8 mouse cellular contexts compared by ENCODE assay signal in genomic region chr17:35896781-35897643, GRCm38 (mm10). TPM values are rescaled to one million over a fixed set of nuclear protein-coding genes. Genes with fewer than 3 reads are reported as not detected.
DNase-seq lines count a peak whose midpoint lies in the region.

2310061I04Rik (minus strand) TSS chr17:35897431.

- intact Hi-C loops in gastrocnemius, postnatal 14 days (cut with DNase I; ENCODE audit: low total_unique reads): no loop called here

- no peaks in the 10 kb centered on the region for H3K27me3 ChIP-seq in megakaryocyte, embryonic 14.5 days (replicated peaks)

- H3K9me3 ChIP-seq in megakaryocyte, embryonic 14.5 days: no peaks in the 10 kb centered on the region

- H3K36me3 ChIP-seq in megakaryocyte, embryonic 14.5 days (replicated peaks; ENCODE audit: low read length): peaks cover 64% of the 10 kb centered on the region

- H3K4me1 ChIP-seq in megakaryocyte, embryonic 14.5 days: peaks cover 68% of the 10 kb centered on the region

- H3K4me3 ChIP-seq in megakaryocyte, embryonic 14.5 days (replicated peaks): peak within 1 kb of the TSS; percentile 95

- peak; percentile 95 to 97 for DNase-seq in adrenal gland, adult (ENCODE audit: inconsistent age in 2 of 2, low spot score in 1 of 2)
- peak; percentile 95 for DNase-seq in embryo, embryonic 10.5 days (ENCODE audit: low spot score)
- DNase-seq in gastrocnemius, postnatal 14 days: peak; percentile 91
- peak; percentile 97 for DNase-seq in induced T-regulatory cell, adult 2 months (ENCODE audit: low read depth)
- DNase-seq in left cerebral cortex, adult 8-10 months (ENCODE audit: low spot score in 2 of 2): peak; percentile 69 to 90
- peak; percentile 84 to 89 for DNase-seq in right cerebral cortex, adult 2 months (ENCODE audit: low spot score in 2 of 2)
- peak; percentile 39 for DNase-seq in urinary bladder, postnatal 10 days (ENCODE audit: low spot score)

RNA-seq across cellular contexts. Expression of gene 2310061I04Rik, which starts in this region (rescaled TPM):
- 10 to 100 TPM; 55.3 to 65.1 TPM for total RNA-seq in gastrocnemius, postnatal 14 days (2021)
- 10 to 100 TPM; 40.3 to 63.3 (median 51.9) TPM for total RNA-seq in left cerebral cortex, adult 8-10 months (2022)
- polyA plus RNA-seq in megakaryocyte, embryonic 14.5 days (2012; ENCODE audit: insufficient read depth, low replicate concordance): 101 and 470 TPM in 2 replicates

Comparison
In these comparisons a context has a peak if more than half of its experiments do, and no peak if none do; other contexts are left out.
1. Peak in every context shown above with its lines: DNase-seq and H3K4me3 ChIP-seq.
2. DNase-seq: peak in every context shown above with its lines; median percentile 97 in induced T-regulatory cell, adult 2 months; 96 in adrenal gland, adult; 95 in embryo, embryonic 10.5 days; 91 in gastrocnemius, postnatal 14 days; 86 in right cerebral cortex, adult 2 months; 80 in left cerebral cortex, adult 8-10 months; 39 in urinary bladder, postnatal 10 days.